Mouse (Mus musculus) thymus, adult 2 months (tissue): ENCODE measurements around the gene Hoxc11. TPM values are rescaled to one million over a fixed set of nuclear protein-coding genes. Genes with fewer than 3 reads are reported as not detected.

ENCODE experiments used
- DNase-seq: peaks from one replicate; pipeline ENCODE4 v3.0.0; 2021
- H3K27ac ChIP-seq: fragments of 200-500 bp; 2 replicates; pipeline ENCODE4 v1.5.1; 2012; ENCODE audit warnings: low read length, control low read depth; ENCODE audit not compliant: control insufficient read depth, insufficient read depth
- H3K27me3 ChIP-seq: fragments of 200-500 bp; 2 replicates; pipeline ENCODE4 v1.6.1; 2012; ENCODE audit warnings: mild to moderate bottlenecking, low read length, moderate library complexity, mixed read lengths; ENCODE audit not compliant: control insufficient read depth, insufficient read depth
- H3K36me3 ChIP-seq: fragments of 200-500 bp; 2 replicates; pipeline ENCODE4 v1.6.1; 2012; ENCODE audit warnings: mild to moderate bottlenecking, low read length, moderate library complexity; ENCODE audit not compliant: control insufficient read depth, insufficient read depth
- H3K4me1 ChIP-seq: fragments of 200-500 bp; replicated peaks from 2 replicates; pipeline ENCODE4 v1.6.1; 2012; ENCODE audit warnings: low read length; ENCODE audit not compliant: control insufficient read depth, insufficient read depth
- H3K4me3 ChIP-seq: fragments of 200-500 bp; 2 replicates; pipeline ENCODE4 v1.5.1; 2012; ENCODE audit warnings: mild to moderate bottlenecking, low read length, control low read depth, moderate library complexity; ENCODE audit not compliant: control insufficient read depth, insufficient read depth
- CTCF ChIP-seq: fragments of 200-500 bp; IDR thresholded peaks from 2 replicates; pipeline ENCODE4 v1.5.1; 2012; ENCODE audit warnings: mild to moderate bottlenecking, control low read depth, low read length, moderate library complexity, borderline replicate concordance; ENCODE audit not compliant: control insufficient read depth, poor library complexity, insufficient read depth; ENCODE audit errors: extremely low read depth
- POLR2A ChIP-seq: fragments of 200-500 bp; IDR thresholded peaks from 2 replicates; pipeline ENCODE4 v1.6.1; 2012; ENCODE audit warnings: mild to moderate bottlenecking, low read length, control low read depth, moderate library complexity; ENCODE audit not compliant: control insufficient read depth, poor library complexity, insufficient read depth; ENCODE audit errors: extremely low read depth
- WGBS: fragments of 180-500 bp; shearing (Covaris S2); methylation state at CpG from one replicate; pipeline ENCODE4 v1.1.7; 2018; 5-methylcytosine and 5-hydroxymethylcytosine counted together
- polyA plus RNA-seq: library from polyadenylated mRNA; depleted of rRNA; stranded (reverse); fragments of >200 nt; gene quantifications from 2 replicates; pipeline ENCODE4 v1.2.3, GENCODE M21; 2012

The Hoxc11 gene
- polyA plus RNA-seq, 1 experiment = 0.66 TPM

DNA sequence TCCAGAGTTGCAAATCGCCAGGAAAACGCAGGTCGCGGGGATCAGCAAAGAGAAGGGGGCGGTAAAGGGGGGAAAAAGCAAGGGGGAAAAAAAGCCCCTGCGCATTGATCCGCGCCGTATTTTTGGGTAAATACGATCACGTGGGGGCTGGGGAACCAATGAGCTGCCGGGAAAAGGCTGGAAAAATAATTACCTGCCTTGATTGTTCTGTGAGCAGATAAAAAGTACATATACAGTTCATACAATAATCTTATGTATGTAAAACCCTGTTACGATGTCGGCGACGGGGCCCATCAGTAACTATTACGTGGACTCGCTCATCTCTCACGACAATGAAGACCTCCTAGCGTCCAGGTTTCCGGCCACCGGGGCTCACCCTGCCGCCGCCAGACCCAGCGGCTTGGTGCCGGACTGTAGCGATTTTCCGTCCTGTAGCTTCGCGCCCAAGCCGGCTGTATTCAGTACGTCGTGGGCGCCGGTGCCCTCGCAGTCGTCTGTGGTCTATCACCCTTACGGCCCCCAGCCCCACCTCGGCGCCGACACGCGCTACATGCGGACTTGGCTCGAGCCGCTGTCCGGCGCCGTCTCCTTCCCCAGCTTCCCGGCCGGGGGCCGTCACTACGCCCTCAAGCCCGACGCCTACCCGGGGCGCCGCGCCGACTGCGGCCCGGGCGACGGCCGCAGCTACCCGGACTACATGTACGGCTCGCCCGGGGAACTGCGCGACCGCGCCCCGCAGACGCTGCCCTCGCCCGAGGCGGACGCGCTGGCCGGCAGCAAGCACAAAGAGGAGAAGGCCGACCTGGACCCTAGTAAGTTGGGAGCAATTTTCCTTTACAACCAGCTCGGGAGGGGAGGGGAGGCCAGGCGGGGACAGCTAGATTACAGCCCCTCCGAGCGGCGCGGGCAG is 27.4 kb downstream of the Hoxc11 start:
- TF ChIP-seq CTCF = no peak
- TF ChIP-seq POLR2A = no peak
- WGBS = 5% methylated on average over 88 of the region's 88 CpGs
- DNase-seq = no peak
- Histone ChIP-seq H3K27me3 (peaks cover 34% of the 10 kb centered on the region), H3K4me1 (no peaks in the 10 kb centered on the region), H3K27ac (no peak overlapping the region), H3K36me3 (no peaks in the 10 kb centered on the region), H3K4me3 (no peak overlapping the region)

DNA sequence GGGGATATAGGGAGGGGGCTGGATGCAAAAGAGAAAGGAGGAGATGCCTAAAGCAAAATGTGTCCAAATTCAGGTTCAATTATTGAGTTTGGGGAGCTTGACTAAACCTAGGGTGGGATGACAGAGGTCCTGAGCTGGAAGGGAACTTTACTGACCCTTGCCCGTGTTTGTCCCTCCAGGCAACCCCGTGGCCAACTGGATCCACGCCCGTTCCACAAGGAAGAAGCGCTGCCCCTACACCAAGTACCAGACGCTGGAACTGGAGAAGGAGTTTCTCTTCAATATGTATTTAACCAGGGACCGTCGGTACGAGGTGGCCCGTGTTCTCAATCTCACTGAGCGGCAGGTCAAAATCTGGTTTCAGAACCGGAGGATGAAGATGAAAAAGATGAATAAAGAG is 29.5 kb downstream of the Hoxc11 start:
- Histone ChIP-seq H3K4me1 (no peaks in the 10 kb centered on the region), H3K4me3 (no peak overlapping the region), H3K27me3 (peaks cover 20% of the 10 kb centered on the region), H3K27ac (no peak overlapping the region), H3K36me3 (no peaks in the 10 kb centered on the region)
- DNase-seq = no peak
- 19% methylated on average over 12 of the region's 12 CpGs for whole genome bisulfite sequencing
- TF ChIP-seq CTCF = no peak
- no peak for TF ChIP-seq POLR2A

DNA sequence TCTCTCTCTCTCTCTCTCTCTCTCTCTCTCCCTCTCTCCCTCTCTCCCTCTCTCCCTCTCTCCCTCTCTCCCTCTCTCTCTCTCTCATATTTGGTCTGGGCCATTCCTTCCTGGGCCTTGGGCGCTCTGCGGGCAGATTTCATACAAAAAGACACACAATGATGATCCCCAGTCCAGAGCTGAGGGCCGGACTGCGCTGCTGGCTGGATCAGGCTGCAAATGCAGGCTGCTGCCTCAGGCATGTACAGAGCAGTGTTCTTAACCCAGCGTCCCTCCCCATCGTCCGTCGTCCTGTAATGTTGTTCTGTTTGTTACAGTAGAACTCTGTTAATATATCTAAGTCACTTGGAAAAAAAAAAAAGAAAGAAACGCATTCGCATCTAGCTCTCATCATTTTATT is 30.3 kb downstream of the Hoxc11 start:
- DNase-seq = no peak
- Histone ChIP-seq H3K4me1 (no peaks in the 10 kb centered on the region), H3K36me3 (no peaks in the 10 kb centered on the region), H3K4me3 (no peak overlapping the region), H3K27ac (no peak overlapping the region), H3K27me3 (peaks cover 18% of the 10 kb centered on the region)
- WGBS = 28% methylated on average over 10 of the region's 10 CpGs
- TF ChIP-seq POLR2A (no peak), CTCF (no peak)

DNA sequence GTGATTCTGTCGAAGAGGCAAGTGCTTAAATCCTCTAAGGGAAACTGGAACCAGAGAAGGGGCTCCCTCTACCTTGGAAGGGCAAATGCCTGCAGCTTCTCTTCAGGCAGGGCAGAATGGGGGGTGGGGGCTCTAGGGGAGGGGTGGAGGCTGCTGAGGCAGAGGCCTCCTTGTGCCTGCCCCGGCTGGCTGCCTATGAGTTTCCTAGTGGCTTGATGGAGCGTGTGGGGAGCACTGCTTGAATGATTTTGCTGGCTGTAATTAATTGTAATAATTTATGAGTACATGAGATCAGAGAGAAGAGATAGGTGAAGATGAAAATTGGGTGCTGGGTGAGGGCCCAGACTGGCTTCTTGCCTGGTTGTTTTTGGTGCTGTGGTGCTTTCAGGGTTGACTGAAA is 30.7 kb downstream of the Hoxc11 start:
- WGBS = 42% methylated on average over 3 of the region's 3 CpGs
- no peak overlapping the region for H3K4me3 ChIP-seq
- H3K36me3 ChIP-seq = no peaks in the 10 kb centered on the region
- no peak overlapping the region for H3K27ac ChIP-seq
- no peak for DNase-seq
- H3K27me3 ChIP-seq = peaks cover 20% of the 10 kb centered on the region
- no peak for TF ChIP-seq POLR2A
- no peaks in the 10 kb centered on the region for H3K4me1 ChIP-seq

DNA sequence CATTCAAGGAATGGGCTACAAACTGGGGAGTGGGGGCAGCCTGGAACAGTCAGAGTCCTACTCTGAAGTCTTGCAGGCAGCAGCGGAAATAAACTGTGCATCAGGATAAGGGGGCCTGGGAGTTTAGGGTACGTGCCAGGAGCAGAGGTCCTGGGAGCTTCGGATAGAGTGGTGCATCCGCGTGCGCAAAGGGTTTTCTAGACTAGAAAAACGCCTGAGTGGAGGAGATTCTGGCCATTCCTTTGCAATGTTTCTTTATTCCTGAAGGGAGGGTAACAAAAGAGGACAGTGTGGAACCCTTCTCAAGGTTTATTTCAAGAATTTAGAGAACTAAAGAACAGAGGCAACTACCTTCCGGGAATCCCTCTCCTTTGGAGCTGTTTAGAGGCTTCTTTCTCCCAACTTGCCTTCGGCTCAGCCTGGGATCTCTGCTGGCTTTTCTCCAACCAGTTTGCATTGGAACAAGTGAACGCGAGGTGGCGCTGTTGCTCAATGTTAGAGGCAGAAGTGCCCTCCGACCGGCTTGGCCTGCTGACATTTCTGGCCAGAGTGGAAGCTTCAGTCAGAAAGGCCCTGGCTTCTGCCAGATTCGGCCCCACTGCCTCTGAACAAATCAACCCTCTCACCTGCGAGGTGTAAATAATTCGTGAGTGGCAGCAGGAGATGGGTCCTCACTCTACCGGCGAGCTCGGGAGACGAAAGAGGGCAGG is 33.1 kb downstream of the Hoxc11 start:
- 7% methylated on average over 21 of the region's 21 CpGs for WGBS
- peak; percentile 76 for DNase-seq
- TF ChIP-seq CTCF = peak; percentile 85
- TF ChIP-seq POLR2A = no peak
- H3K27ac ChIP-seq = no peak overlapping the region
- no peak overlapping the region for H3K4me3 ChIP-seq
- peaks cover 25% of the 10 kb centered on the region for H3K27me3 ChIP-seq
- H3K36me3 ChIP-seq = no peaks in the 10 kb centered on the region
- no peaks in the 10 kb centered on the region for H3K4me1 ChIP-seq

DNA sequence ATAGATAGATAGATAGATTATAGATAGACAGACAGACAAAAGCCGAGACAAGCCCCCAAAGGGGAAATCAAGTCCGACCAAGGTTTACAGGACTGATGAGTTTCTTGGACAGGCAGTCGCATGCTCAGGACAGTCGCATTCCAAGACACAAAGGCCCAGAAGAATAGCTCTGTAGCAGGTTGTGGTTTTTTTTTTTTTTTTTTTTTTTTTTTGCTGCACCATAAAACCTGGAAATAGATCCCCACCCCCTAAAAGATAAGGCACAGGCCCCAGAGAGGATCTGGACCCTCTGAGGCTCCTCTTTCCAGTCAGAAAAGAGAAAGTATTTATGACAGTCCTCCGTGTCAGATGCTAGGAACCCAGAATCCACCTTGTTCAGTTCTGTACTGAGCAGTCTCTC is 33.9 kb downstream of the Hoxc11 start:
- Histone ChIP-seq H3K4me3 (no peak overlapping the region), H3K27me3 (peaks cover 24% of the 10 kb centered on the region), H3K4me1 (no peaks in the 10 kb centered on the region), H3K27ac (no peak overlapping the region), H3K36me3 (no peaks in the 10 kb centered on the region)
- DNase-seq = no peak
- WGBS = 47% methylated on average over 5 of the region's 5 CpGs
- TF ChIP-seq POLR2A (no peak), CTCF (no peak)
